Mouse (Mus musculus) heart, embryonic 14.5 days (tissue): ENCODE data around the gene Hist3h2a. TPM values are rescaled to one million over a fixed set of nuclear protein-coding genes. Genes with fewer than 3 reads are reported as not detected.

Source experiments
- ATAC-seq: fragments of 200-750 bp; cut with Nextera tagmentation; 2 replicates; pipeline ENCODE4 v1.8.0; 2017; ENCODE audit warnings: low read depth, moderate TSS enrichment; ENCODE audit not compliant: insufficient number of reproducible peaks, insufficient read depth, low FRiP score
- H3K27ac ChIP-seq, 2 experiments: fragments of 200-500 bp in 1 of 2; fragments of 300-500 bp in 1 of 2; sonication (generic) in 1 of 2; replicated peaks in 1 of 2; 2 replicates each; pipeline ENCODE4 v1.5.1; 2012 to 2014; ENCODE audit warnings: low read depth in 2 of 2, low read length in 2 of 2, control low read depth in 1 of 2, mild to moderate bottlenecking in 1 of 2, mixed read lengths in 1 of 2; ENCODE audit not compliant: control insufficient read depth in 1 of 2, insufficient read depth in 1 of 2
- H3K27me3 ChIP-seq: fragments of 300-500 bp; sonication (generic); 2 replicates; pipeline ENCODE4 v1.6.1; 2014; ENCODE audit warnings: mild to moderate bottlenecking, low read length, control low read depth; ENCODE audit not compliant: control insufficient read depth, insufficient read depth
- H3K36me3 ChIP-seq: fragments of 300-500 bp; sonication (generic); 2 replicates; pipeline ENCODE4 v1.6.1; 2014; ENCODE audit warnings: mild to moderate bottlenecking, control low read depth, low read length, mixed read lengths; ENCODE audit not compliant: control insufficient read depth, insufficient read depth
- H3K4me1 ChIP-seq, 2 experiments: fragments of 200-500 bp in 1 of 2; fragments of 300-500 bp in 1 of 2; sonication (generic) in 1 of 2; 2 replicates each; pipeline ENCODE4 v1.6.1; 2012 to 2014; ENCODE audit warnings: low read length in 2 of 2, control low read depth in 1 of 2, mixed read lengths in 1 of 2; ENCODE audit not compliant: control insufficient read depth in 2 of 2, insufficient read depth in 2 of 2
- H3K4me2 ChIP-seq: fragments of 300-500 bp; sonication (generic); 2 replicates; pipeline ENCODE4 v1.6.1; 2014; ENCODE audit warnings: mild to moderate bottlenecking, low read length
- H3K4me3 ChIP-seq, 2 experiments: fragments of 200-500 bp in 1 of 2; fragments of 300-500 bp in 1 of 2; sonication (generic) in 1 of 2; 2 replicates each; pipeline ENCODE4 v1.5.1; 2012 to 2014; ENCODE audit warnings: low read length in 2 of 2, mild to moderate bottlenecking in 2 of 2, control low read depth in 1 of 2, low read depth in 1 of 2, moderate library complexity in 1 of 2; ENCODE audit not compliant: control insufficient read depth in 1 of 2, insufficient read depth in 1 of 2
- H3K9ac ChIP-seq: fragments of 300-500 bp; sonication (generic); 2 replicates; pipeline ENCODE4 v1.6.1; 2014; ENCODE audit warnings: mild to moderate bottlenecking, low read length
- H3K9me3 ChIP-seq: fragments of 300-500 bp; sonication (generic); 2 replicates; pipeline ENCODE4 v1.6.1; 2016; ENCODE audit warnings: low read length, control low read depth; ENCODE audit not compliant: control insufficient read depth
- WGBS: fragments of 180-500 bp; shearing (Covaris S2); extraction: QIAGEN DNeasy Blood & Tissue Kit; methylation state at CpG from one replicate; pipeline ENCODE4 v1.1.7; 2014; 5-methylcytosine and 5-hydroxymethylcytosine counted together
- polyA plus RNA-seq: library from polyadenylated mRNA; unstranded; fragments of >200 nt; fragmentation: Nextera tagmentation; extraction: Ambion mirVana; gene quantifications from 2 replicates; pipeline ENCODE4 v1.2.1, GENCODE M21; 2014

The Hist3h2a gene
- polyA plus RNA-seq, 1 experiment from 2014 or later, result 40.8 TPM

DNA sequence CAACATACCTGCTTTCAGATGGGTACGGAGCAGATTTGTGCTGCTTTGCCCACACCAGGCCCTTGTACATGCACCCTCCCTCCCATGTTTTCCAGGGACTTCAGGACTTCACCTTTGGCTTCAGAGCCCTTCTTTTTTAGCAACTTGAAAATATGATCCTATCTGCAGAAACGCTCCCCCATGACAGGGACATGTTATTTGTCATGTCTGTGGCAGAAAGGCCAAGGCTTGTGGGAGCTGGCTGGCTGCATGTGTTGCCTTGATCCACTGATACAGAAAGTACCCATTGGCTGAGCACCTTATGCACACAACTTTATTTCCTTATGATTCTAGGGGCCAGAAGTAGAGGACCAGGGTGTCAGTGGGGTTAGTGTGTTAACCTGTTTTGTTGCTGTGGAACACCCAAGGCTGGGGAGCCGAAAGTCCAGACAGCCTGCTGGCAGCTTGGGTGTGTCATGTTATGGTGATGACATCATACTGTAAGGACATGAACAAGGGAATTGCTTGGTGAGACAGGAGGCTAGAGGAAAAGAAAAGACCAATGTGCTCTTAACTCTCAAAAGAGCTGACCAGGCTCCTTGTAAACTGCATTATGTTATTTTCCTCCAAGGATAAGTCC, 30.9 kb downstream of the Hist3h2a start:
- peak overlapping the region; percentile 77 to 97 for H3K27ac ChIP-seq
- no peaks in the 10 kb centered on the region for H3K27me3 ChIP-seq
- H3K36me3 ChIP-seq, result peaks cover 87% of the 10 kb centered on the region
- peaks cover 78 to 93% of the 10 kb centered on the region in 2 experiments for H3K4me1 ChIP-seq
- no peaks in the 10 kb centered on the region for H3K9me3 ChIP-seq
- peak overlapping the region; percentile 6; the same call in 1 of the 2 replicates for H3K9ac ChIP-seq
- WGBS, result 49% methylated on average over 3 of the region's 3 CpGs
- H3K4me2 ChIP-seq, result no peak overlapping the region
- ATAC-seq, result no peak
- H3K4me3 ChIP-seq, result no peak overlapping the region

DNA sequence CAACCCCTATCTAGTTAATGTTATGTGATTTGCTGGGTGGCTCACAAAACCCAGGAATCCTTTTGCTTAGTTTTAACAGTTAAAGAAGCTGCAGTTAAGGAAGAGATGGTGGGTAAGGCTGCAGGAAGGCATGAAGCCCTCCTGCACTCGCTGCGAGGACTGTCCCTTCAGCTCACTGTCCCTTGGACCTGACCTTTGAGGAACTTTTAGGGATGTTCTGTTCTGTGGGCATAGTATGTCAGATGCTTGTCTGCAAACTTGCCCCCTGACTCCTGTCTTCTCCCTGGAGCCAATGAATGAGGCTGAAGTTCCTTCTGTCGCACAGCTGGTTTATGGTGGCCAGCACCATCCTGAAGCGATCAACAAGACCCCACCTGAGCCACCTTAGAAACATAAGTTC, 34.7 kb downstream of the Hist3h2a start:
- Histone ChIP-seq H3K27ac (peak overlapping the region in 1 of 2 experiments; percentile 97; a peak in 1 of 4 replicates), H3K27me3 (no peaks in the 10 kb centered on the region), H3K9ac (peak overlapping the region; percentile 25; the same call in 1 of the 2 replicates), H3K4me3 (no peak overlapping the region), H3K36me3 (peaks cover 71% of the 10 kb centered on the region), H3K4me1 (peaks cover 76 to 96% of the 10 kb centered on the region in 2 experiments), H3K4me2 (no peak overlapping the region), H3K9me3 (no peaks in the 10 kb centered on the region)
- WGBS, result 87% methylated on average over 4 of the region's 4 CpGs
- ATAC-seq, result no peak

DNA sequence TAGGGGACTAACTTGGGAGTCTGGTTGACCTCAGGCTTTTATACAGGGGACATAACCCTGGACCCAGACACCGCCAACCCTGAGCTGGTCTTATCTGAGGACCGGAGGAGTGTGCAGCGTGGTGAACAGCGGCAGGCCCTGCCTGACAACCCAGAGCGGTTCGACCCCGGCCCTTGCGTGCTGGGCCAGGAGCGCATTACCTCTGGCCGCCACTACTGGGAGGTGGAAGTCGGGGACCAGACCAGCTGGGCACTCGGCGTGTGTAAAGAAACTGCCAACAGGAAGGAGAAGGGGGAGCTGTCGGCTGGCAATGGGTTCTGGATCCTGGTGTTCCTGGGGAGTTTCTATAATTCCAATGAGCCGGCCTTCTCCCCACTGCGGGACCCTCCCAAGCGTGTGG, 35.7 kb downstream of the Hist3h2a start:
- Histone ChIP-seq H3K36me3 (peaks cover 66% of the 10 kb centered on the region), H3K27ac (peak overlapping the region; percentile 91 to 97), H3K9ac (peak overlapping the region; percentile 27; the same call in 1 of the 2 replicates)

DNA sequence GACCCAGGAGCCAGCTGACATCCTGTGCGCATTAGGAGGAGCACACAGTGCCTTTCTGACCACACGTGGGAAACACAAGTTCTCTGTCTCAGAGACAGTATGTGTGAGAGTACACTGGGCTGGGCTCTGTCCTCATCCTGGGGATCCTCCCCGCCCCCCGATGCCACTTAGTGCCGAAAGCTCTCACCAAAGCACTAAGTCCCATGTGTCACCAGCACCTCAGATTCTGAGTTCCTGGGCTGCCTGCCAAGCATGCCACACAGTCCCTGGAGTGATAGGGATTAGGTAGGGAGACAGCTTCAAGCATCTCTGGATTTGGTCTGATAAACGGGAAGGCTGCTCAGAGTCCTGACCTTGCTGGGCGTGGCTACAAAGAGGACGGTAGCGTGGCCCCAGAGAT, 36.3 kb downstream of the Hist3h2a start:
- Histone ChIP-seq H3K36me3 (peaks cover 66% of the 10 kb centered on the region), H3K4me3 (no peak overlapping the region), H3K27me3 (no peaks in the 10 kb centered on the region), H3K4me1 (peaks cover 68 to 93% of the 10 kb centered on the region in 2 experiments), H3K9ac (peak overlapping the region; percentile 3; the same call in 1 of the 2 replicates), H3K9me3 (no peaks in the 10 kb centered on the region), H3K27ac (peak overlapping the region; percentile 91 to 97), H3K4me2 (peak overlapping the region; percentile 18; the same call in 1 of the 2 replicates)
- WGBS, result 36% methylated on average over 9 of the region's 9 CpGs
- peak; percentile 81 for ATAC-seq

More for the DNA sequence above, 35.7 kb downstream of the Hist3h2a start:
- Histone ChIP-seq H3K27me3 (no peaks in the 10 kb centered on the region), H3K4me3 (no peak overlapping the region), H3K4me1 (peaks cover 75 to 96% of the 10 kb centered on the region in 2 experiments), H3K9me3 (no peaks in the 10 kb centered on the region), H3K4me2 (no peak overlapping the region)
- no peak for ATAC-seq
- 46% methylated on average over 17 of the region's 17 CpGs for WGBS

DNA sequence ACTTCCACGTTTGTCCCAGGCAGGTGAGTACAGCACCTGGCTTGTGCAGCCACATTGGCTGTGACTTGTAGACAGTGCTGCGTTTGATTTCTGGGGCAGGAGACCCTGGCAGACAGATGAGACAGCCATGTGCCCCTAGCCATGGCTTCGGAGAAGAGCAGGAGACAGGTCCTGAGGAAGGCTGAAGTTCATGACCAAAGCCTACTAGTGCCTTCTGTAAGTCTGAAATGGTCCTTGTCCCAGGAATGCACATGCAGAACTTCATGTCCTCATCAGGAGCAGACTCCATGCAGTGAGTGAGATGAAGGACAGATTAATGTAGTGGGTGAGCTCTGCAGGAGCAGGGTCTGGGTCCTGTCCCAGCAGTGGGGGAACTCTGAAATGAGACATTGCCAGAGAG, 37.4 kb downstream of the Hist3h2a start:
- peak overlapping the region; percentile 6 to 97; a peak in 3 of 4 replicates for H3K27ac ChIP-seq
- no peak overlapping the region for H3K4me3 ChIP-seq
- 76% methylated on average over 3 of the region's 3 CpGs for WGBS
- peaks cover 66% of the 10 kb centered on the region for H3K36me3 ChIP-seq
- H3K4me2 ChIP-seq, result no peak overlapping the region
- H3K4me1 ChIP-seq, result peaks cover 57 to 92% of the 10 kb centered on the region in 2 experiments
- H3K9me3 ChIP-seq, result no peaks in the 10 kb centered on the region
- ATAC-seq, result no peak
- H3K9ac ChIP-seq, result peak overlapping the region; percentile 55
- no peaks in the 10 kb centered on the region for H3K27me3 ChIP-seq

DNA sequence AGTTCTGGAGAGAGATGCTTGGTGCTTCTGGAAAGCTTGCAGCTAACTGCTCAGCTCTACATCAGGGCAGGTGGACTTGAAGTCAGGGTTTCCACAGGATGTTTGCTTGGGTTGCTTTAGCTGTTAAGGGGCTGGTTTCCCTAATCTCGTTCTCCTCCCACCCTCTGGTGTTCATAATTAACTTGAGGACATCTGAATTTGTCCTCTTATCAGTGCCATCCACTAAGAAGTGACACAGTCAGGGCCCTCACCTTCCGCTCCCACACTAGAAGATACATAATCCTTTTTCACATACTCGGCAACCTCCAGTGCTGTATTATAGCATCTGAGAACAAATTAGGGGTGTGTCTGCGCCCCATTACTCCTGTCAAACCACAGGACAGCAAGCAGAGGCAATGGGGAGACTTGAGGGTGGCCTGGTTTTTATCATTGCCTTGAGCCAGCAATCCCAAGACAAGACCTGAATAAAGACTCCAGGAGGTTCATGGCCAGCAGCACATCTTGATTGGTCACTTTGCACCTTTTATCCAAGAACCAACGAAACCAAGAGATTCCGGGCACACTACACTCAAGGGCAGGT, 38.7 kb downstream of the Hist3h2a start:
- H3K4me1 ChIP-seq, result peaks cover 53 to 92% of the 10 kb centered on the region in 2 experiments
- peaks cover 59% of the 10 kb centered on the region for H3K36me3 ChIP-seq
- peak overlapping the region; percentile 45 for H3K9ac ChIP-seq
- H3K27me3 ChIP-seq, result no peaks in the 10 kb centered on the region
- no peak overlapping the region for H3K4me3 ChIP-seq
- H3K27ac ChIP-seq, result peak overlapping the region in 1 of 2 experiments; percentile 97; a peak in 1 of 4 replicates
- no peaks in the 10 kb centered on the region for H3K9me3 ChIP-seq
- no peak overlapping the region for H3K4me2 ChIP-seq
- 50% methylated on average over 6 of the region's 6 CpGs for WGBS
- no peak for ATAC-seq

DNA sequence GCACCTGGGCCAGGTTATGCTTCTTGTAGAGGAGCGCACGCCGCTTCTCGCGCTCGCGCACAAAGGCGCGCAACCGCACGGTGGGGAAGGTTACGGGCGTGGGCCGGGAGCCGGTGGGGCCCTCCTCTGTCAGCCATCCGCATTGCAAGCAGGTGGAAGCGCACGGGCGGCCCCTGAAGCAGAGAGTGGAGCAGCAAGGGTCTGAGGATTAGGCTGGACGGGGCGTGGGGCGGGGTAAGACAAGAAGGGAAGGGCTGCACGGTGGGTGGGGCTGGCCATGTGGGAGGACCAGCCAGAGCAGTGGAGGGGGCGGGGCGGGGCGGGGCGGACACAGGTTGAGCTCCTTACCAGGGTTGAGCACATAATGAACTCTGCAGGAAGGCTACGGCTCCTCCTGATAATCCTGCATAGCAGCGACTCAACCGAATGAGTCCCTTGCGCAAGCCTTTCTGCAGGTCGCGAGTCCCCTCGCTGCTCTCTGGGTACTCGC, 39.9 kb downstream of the Hist3h2a start:
- peak overlapping the region in 1 of 2 experiments; percentile 97; a peak in 2 of 4 replicates for H3K27ac ChIP-seq

More for the DNA sequence above, 39.9 kb downstream of the Hist3h2a start:
- Histone ChIP-seq H3K4me3 (peak overlapping the region in 1 of 2 experiments; percentile 29; a peak in 2 of 4 replicates), H3K9ac (peak overlapping the region; percentile 45; the same call in 1 of the 2 replicates), H3K4me2 (peak overlapping the region; percentile 62), H3K9me3 (no peaks in the 10 kb centered on the region), H3K4me1 (peaks cover 59 to 93% of the 10 kb centered on the region in 2 experiments), H3K36me3 (peaks cover 47% of the 10 kb centered on the region), H3K27me3 (no peaks in the 10 kb centered on the region)
- WGBS, result 5% methylated on average over 35 of the region's 35 CpGs
- 0 out of 2 replicates have a peak, but pooled peaks have one; percentile 14 for ATAC-seq
